Mouse (Mus musculus): ENCODE measurements around the gene Gm10842.

DNA sequence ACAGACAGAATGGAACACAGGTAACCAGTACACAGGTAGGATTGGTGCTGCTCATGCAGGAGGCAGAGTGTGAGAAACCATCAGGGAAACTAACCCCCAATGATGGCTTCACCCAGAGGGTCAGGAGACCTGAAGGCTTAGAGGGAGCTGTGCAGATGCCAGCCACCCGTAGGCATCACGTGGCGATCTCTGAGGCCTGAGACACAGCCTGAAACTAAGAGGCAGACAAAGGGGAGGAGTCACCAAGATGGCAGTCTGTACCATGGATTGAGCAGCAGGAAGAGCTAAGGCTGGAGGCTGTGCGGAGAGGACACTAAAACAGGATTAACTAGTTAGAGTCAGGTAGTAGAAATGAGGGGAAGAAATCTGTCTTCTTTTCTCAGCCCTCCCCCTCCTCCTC, 4.0 kb downstream of the Gm10842 start:
- TF ChIP-seq CTCF (conservative IDR thresholded peaks at IDR 0.05; ENCODE audit: low read length) (no peak), NANOG (IDR thresholded peaks at IDR 0.05; ENCODE audit: borderline replicate concordance, low read length) (no peak)
